Mouse (Mus musculus): ENCODE results near the gene Sox12.
"Not testable (repeated sequence)": the region's sequence is repeated elsewhere in the genome, so short reads cannot be mapped to it uniquely, and the experiment has no call there.

Sox12 gene

GRCm38 (mm10) chr2:152358977-152359376 lies 38.9 kb downstream of the Sox12 start:
- not testable (repeated sequence) for DNase-seq (ENCODE audit: inconsistent ontology term)

GRCm38 (mm10) chr2:152357254-152357653 lies 40.6 kb downstream of the Sox12 start:
- no peak for DNase-seq (ENCODE audit: inconsistent ontology term)

- peak; percentile 88 for DNase-seq (ENCODE audit: inconsistent ontology term)
Measured at GRCm38 (mm10) chr2:152349842-152350540, 47.9 kb downstream of the Sox12 start.

GRCm38 (mm10) chr2:152349205-152349604 lies 48.7 kb downstream of the Sox12 start:
- no peak for DNase-seq (ENCODE audit: inconsistent ontology term)

GRCm38 (mm10) chr2:152347722-152348121 lies 50.1 kb downstream of the Sox12 start:
- DNase-seq (ENCODE audit: inconsistent ontology term), result no peak

GRCm38 (mm10) chr2:152346776-152347465 lies 50.9 kb downstream of the Sox12 start:
- no peak for DNase-seq (ENCODE audit: inconsistent ontology term)

- DNase-seq (ENCODE audit: inconsistent ontology term), result no peak
Measured at GRCm38 (mm10) chr2:152345393-152345792, 52.5 kb downstream of the Sox12 start.

- DNase-seq (ENCODE audit: inconsistent ontology term), result no peak
Measured at GRCm38 (mm10) chr2:152344909-152345308, 53.0 kb downstream of the Sox12 start.

GRCm38 (mm10) chr2:152344361-152344760 lies 53.5 kb downstream of the Sox12 start:
- DNase-seq (ENCODE audit: inconsistent ontology term), result no peak

Measured in Muller cell, postnatal 12 days (primary cell).